Mouse (Mus musculus) layer of hippocampus, adult 9-10 months (tissue): ENCODE measurements around the gene Myo1f.

ENCODE experiments used
- DNase-seq: peaks from one replicate; pipeline ENCODE4 v3.0.0; 2022; ENCODE audit warnings: low spot score

The Myo1f gene

GRCm38 (mm10) chr17:33555223-33555855 lies at the start of gene Myo1f:
TSS of gene Myo1f (plus strand) at chr17:33555707.
- DNase-seq = no peak

- DNase-seq = no peak
Measured at GRCm38 (mm10) chr17:33508386-33508785, 47.1 kb upstream of the Myo1f start.

GRCm38 (mm10) chr17:33510172-33510571 lies 45.3 kb upstream of the Myo1f start:
- no peak for DNase-seq

- no peak for DNase-seq
Measured at GRCm38 (mm10) chr17:33512441-33513415, 42.8 kb upstream of the Myo1f start.

- no peak for DNase-seq
Measured at GRCm38 (mm10) chr17:33513874-33514273, 41.6 kb upstream of the Myo1f start.

- DNase-seq = no peak
Measured at GRCm38 (mm10) chr17:33520366-33520765, 35.1 kb upstream of the Myo1f start.

GRCm38 (mm10) chr17:33523431-33523917 lies 32.0 kb upstream of the Myo1f start:
- no peak for DNase-seq

- DNase-seq = no peak
Measured at GRCm38 (mm10) chr17:33523918-33524755, 31.4 kb upstream of the Myo1f start, which contains the start of gene Adamts10. TSS of gene Adamts10 (plus strand) at chr17:33524204.

GRCm38 (mm10) chr17:33524806-33525373 lies 30.6 kb upstream of the Myo1f start:
- no peak for DNase-seq

GRCm38 (mm10) chr17:33526506-33526905 lies 29.0 kb upstream of the Myo1f start:
- DNase-seq = no peak

- no peak for DNase-seq
Measured at GRCm38 (mm10) chr17:33539106-33539675, 16.3 kb upstream of the Myo1f start.

- no peak for DNase-seq
Measured at GRCm38 (mm10) chr17:33539878-33540277, 15.6 kb upstream of the Myo1f start.

- no peak for DNase-seq
Measured at GRCm38 (mm10) chr17:33549212-33549611, 6.3 kb upstream of the Myo1f start.

- no peak for DNase-seq
Measured at GRCm38 (mm10) chr17:33550388-33550787, 5.1 kb upstream of the Myo1f start.

GRCm38 (mm10) chr17:33552113-33552512 lies 3.4 kb upstream of the Myo1f start:
- no peak for DNase-seq

- DNase-seq = no peak
Measured at GRCm38 (mm10) chr17:33552964-33553363, 2.5 kb upstream of the Myo1f start.

GRCm38 (mm10) chr17:33554536-33554935 lies 971 bp upstream of the Myo1f start:
- DNase-seq = no peak

GRCm38 (mm10) chr17:33557922-33558321 lies 2.4 kb downstream of the Myo1f start:
- DNase-seq = no peak

GRCm38 (mm10) chr17:33563527-33564076 lies 8.1 kb downstream of the Myo1f start:
- DNase-seq = no peak

- no peak for DNase-seq
Measured at GRCm38 (mm10) chr17:33564599-33564998, 9.1 kb downstream of the Myo1f start.

GRCm38 (mm10) chr17:33566182-33566581 lies 10.7 kb downstream of the Myo1f start:
- DNase-seq = no peak
